Mouse (Mus musculus): Measurements from ENCODE around the gene Susd1.

The Susd1 gene

DNA sequence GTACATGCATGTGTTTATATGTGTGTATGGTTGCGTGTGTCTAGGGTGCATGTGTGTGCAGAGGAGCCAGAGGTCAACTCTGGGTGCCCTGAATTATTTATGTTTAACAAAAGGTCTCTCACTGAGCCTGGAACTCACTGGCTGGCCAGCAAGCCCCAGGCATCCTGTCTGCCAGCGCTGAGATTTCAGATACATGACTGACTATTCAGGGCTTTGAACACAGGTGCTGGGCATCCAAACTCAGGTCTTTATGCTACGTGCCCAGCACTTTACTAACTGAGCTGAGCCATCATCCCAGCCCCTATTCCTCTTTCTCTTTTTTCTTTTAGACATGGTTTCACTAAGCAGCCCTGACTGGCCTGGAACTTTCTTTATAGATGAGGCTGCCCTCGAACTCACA, 59.8 kb downstream of the Susd1 start:
- no peak for DNase-seq

DNA sequence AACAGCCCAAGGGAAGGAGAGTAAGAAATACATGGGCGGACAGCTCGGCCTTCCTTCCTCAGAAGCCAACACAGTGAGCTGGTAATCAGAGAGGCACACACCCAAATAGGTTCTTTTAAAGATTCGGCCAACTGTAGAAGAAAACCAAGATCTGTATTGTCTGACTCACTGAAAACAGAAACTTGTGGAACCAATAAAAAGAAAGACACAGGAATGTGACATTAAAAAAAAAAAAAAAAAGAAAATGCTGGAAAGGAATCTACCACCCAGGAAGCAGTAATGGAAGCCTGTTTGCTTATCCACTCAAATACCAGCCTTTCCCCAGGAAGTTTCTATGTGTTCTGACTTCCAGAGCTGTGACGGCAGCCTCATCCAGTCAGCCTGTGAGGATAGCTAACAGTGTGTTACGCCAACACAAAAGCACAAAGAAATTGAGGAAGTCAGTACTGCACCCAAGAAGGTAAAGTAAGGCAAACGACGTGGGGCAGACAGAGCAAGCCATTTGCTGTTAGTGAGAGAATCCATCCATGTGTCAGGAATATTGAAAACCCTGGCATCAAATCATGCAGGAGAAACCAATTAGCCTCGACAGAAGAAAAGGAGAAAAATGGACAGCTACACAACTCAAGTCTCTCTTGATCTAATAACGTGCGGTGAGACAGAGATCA, 64.0 kb downstream of the Susd1 start:
- no peak for DNase-seq

DNA sequence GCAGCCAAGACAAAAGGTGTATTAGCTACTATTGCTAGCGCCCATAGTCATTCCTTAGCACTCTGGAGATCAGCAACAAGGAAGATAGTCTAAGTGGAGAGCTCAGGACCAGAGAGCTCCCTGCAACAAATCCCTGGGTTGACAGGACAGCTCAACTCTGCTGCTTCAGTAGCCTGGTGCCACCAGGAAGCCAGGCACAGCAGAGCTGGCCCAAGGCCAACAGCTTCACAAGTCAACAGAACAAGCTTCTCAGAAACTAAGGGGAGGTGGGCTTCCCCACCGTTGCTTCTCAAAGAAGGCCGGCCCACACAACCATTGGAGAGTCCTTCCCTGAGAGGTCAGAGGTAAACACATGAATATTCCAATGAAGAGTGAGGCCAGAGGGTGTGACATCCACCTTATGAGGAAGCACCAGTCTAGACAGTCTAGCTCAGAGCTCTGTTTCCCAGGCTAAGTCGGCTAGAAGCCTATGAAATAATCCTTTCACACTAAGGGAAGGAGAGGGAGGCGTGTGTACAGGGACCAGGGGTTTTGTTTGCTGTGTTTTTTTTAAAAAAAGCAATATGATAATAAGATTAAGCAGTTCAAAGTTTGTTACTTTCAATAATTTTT, 65.8 kb downstream of the Susd1 start:
- DNase-seq: no peak

DNA sequence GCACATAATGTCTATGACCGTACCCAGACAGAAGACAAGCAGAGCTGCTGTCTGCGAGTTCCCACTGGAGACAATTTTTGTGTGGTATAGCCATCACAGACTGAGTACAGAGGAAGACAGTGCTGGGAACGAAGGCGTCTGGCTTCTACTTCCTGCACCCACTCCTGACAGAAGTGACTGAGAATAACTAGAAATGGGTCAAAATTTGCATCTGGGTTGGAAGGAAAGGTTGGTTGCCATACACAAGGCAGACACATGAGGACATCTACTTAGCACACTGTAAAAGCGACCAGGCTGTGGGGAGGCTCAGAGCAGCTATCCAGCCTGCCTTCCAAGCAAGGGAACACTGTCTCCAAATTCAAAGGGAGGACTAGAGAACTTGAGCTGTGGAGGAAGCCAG, 66.5 kb downstream of the Susd1 start:
- no peak for DNase-seq

DNA sequence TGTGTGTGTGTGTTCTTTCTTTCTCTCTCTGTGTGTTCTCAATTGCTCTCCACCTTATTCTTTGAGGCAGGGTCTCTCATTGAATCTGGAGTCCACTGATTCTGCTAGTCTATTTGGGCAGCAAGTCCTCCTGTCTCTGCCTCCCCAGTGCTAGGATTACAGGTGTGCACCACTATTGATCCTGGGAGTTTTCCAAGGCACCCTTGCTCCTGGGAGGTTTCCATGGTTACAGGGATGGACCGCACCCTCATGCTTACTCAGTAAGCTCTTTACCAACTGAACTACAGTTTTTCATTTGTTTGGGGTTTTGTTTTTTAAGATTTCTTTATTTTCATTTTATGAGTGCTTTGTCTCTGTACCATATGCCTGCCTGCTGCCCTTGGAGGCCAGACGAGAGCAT, 68.5 kb downstream of the Susd1 start:
- DNase-seq: no peak

DNA sequence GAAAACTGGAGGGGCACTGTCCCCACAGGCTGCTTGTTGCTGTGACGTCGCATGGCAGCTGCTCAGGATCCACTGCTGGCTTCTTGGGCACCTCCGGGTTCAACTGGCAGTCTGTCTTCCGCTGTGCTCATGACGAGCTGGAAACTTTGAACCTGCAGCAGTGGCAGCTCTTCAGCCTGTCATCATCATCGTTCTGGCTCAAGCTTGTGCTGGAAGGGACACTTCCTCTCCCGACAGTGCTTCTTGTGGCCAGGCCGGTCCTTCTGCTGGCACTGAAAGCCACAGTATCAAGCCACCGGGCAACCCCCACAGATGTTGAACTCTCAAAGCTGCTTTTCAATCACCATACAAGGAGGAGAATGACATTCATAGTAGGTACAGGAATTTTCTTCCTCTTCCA, 70.3 kb downstream of the Susd1 start:
- no peak for DNase-seq

DNA sequence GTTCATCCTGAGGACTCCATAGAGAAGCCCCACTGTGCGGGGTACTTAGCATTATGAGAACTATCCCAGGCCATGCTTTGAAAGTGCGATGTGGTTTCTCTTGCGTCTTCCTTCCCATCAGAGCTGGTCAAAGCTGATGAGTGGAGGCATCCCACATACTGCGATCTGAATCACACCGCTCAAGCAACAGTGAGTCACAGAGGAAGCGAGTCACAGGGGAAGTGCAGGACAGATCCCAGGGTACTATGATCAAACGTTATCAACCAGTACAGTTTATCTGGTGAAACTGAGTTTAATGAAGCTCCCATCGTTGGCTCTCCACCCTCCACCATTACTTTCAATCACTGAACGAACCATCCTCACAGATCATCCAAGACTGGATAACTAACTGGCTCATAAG, 72.2 kb downstream of the Susd1 start:
- no peak for DNase-seq

DNA sequence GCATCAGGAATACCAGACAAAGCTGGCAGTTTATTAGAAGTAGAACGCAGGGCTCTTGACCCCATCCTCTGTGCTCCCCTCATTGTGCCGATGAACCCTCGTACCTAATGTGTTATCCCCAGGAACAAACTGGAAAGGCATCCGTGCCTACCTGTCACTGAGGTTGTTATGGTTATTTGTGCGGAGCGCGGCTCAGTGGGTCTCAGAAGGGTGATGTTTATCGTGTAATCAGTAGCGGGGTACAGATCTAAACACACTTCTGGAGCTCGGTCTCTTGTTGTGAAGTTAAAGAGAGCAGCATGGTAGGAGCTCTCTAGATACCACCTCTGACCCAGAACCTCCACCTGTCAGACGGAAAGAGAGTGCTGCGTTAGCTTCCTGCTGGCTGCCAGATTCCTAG, 72.9 kb downstream of the Susd1 start:
- DNase-seq: no peak

DNA sequence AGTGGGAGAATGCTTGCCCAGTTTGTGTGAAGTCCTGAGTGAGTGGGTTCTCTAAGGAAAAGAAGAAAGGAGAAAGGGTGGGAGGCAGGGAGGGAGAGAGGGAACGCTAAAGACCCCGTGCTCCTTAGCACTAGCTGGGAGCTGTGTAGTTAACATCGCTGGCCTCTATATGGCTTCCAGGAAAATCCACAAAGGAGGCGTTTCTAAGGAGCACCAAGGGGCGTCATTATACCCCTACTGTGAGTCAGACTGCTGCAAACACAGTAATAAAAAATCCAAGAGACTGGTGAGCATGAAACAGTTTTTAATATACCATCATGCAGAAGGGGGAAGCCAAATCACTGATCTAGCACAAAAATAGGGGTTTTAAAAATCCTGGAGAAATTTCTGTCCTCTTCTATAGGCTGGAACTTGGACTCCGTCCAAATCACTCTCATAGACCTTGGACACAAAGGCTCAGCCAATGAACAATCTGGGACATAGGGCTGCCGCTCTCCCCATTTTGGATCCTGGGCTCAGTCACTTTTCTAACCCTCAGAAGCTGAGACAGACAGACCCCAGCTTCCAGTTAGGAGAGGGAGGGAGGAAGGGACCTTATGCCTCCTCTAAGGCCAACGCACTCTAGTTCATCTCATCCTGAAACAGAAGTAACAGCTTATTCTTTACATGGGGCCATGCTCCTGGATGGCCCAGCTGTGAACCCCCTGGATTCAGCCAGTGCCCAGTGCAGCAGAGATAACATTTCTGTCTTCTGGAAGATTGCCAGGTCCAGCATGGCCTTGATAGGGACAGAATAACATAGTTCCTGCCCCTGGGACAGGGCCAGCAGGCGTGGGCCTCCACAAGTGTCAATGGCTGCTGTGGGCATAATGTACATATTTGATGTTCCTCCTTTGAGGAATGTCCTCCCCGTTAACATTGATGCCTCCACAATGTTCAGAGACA, 73.9 kb downstream of the Susd1 start:
- DNase-seq: no peak

DNA sequence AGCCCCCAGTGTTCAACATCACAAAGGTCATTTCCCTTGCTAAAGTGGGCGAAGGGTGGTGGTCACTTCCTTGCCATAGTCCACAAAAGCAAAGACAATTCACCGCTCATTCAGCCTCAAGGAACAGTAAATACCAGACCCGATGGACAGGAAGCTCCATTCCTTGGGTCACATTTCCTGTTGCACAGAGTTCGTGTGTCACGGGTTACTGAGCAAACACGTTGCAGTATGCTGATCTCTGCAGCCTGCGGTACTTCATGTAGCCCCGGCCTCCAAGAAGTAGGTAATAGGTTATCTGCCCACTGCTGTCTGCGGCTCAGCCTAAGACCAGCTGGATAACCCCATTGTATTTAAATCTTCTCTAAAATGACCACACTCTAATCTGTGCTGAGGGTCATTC, 75.4 kb downstream of the Susd1 start:
- no peak for DNase-seq

DNA sequence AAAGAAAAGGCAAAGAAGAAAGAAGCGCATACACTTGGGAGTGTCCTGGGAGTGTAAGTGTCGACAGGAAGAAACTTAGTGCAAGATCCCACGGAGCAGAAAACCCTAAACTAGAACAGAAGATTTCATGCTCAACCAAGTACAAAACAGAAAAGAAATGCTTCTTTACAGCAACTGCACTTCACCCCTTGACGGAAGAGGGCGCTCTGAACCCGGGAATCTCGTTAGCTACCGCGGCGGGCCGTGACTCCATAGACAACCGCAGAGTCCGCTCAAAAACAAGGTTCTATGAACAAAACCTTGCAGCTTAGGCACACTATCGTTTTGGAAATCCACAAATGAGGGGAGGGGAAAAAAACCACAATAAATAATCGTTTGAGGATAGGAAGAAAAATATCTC, 77.7 kb downstream of the Susd1 start:
- DNase-seq: peak; percentile 57

DNA sequence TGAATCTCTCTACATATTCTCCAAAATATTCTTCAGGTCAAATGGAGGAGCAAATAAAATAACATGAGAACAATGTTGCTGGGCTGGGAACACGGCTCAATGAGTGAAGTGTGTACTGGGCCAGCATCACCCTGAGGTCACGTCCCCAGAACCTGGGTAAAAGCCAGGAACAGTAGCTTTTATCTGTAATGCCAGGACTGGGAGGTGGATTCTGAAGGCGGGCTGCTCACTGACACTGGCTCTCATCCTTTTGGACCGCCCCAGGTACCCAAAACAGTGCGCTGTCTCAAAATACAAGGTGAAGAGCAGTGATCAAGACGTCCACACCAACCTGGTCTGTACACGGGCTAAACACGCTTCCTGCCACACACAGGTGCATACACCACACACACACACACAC, 78.5 kb downstream of the Susd1 start:
- DNase-seq: no peak

DNA sequence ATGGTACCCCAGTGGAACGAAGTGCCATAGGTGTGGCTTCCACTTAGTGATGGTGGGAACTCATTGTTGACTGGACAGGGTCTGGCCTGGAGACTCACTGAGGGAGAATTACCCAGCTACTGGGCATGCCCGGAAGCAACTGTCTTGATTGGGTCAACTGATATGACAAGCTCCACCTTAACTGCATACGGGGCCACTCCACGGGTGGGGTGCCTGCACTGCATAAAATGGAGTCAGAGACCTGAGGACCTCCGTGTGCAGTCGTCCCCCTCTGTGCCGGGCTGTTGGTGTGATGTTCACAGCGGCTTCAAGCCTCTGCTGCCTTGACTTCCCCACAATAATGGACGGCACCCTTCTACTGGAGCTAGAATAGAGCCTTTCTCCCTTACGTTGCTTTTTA, 79.5 kb downstream of the Susd1 start:
- DNase-seq: no peak

DNA sequence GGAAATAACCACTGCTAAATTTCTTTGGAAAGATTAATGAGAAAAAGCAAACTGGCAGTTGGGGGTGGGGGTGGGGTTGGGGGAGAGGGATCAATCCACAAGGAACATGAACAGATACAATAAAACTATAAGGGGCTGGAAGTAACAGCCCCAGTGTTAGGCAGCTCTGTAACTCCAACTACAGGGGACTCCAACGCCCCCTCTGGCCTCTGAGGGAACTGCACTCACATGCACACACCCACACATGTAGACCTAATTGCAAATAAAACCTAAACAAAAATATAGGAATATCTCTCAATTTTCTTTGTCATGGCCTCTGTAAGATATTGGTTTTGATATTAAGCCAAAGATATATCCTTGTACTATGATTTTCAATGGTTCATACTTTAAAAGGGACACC, 83.0 kb downstream of the Susd1 start:
- no peak for DNase-seq

DNA sequence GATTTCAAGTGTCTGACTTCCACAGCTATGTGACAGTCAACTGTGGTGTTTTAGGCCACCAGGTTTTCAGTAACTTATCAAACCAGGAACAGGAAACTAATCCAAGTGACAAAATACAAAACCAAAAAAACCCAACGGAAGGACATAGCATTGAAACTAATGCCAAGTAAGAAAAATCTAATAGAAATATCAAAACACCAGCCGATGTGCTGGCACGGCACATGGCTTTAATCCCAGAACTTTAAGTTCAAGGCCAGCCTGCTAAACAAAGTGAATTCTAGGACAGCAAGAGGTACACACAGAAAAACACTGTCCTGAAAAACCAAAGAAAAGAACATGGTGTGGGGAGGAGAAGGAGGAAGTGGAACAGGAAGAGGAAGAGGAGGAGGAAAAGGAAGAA, 83.8 kb downstream of the Susd1 start:
- no peak for DNase-seq

DNA sequence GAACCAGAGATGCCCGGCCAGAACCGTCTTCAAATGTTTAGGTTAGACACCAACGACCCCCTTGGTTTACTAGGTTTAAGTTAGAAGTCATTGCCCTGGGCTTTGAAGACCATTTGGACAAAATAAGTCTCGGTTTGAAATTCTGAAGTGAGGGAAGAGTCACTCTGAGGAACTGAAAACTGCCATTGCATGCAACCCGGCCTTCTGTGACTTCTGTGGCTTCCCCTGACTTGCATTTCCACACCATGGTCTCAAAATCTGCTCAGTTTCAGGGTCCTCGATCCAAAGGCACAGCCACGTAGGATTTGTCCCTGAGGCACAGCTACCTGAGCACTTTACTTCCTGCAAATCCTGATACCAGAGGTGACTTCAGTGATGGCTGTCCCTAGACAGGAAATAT, 86.5 kb downstream of the Susd1 start:
- DNase-seq: no peak

DNA sequence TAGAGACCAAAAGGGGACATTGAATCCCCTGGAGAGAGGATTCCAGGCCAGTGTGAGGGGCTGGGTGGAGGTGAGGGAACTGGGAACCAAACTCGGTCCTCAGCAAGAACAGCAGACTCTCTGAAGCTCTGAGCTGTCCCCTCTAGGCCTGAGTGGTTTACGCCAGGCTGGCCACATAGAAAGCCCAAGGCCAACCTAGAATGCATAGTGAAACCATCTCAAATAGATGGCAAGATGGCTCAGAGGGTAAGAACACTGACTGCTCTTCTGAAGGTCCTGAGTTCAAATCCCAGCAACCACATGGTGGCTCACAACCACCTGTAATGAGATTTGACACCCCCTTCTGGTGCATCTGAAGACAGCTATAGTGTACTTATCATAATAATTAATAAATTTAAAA, 88.1 kb downstream of the Susd1 start:
- no peak for DNase-seq

DNA sequence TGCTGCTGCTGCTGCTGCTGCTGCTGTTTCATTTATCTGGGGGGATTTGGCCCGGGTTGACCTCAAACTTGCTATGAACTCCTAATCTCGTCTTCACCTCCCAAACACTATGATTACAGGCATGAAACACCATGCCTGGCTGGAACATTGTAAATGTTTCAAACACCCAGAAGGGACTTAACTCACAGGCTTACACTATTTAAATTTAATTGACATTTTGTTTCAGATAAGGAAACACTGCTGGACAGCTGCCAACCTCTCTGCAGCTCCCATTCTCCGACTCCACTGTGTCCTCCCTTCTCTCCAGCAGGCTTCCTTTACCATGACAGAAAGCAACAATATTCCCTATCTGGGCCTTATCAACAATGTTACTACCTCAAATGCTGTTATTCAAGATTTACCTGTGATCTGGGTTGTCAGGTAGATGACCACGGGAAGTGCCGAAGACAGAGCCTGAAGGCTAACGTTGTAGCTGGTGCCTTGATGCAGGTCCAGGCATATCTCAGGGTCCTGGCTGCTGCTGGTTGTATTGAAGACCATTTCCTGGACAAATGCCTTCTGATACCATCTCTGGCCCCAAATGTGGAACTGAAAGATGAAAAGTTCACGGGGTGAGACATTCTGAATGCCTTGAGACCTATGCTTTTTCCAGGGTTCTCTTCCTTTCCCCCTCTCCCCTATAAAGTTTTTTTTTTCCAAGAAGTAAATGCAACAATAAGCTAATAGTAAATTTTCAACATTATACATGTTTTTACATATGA, 88.8 kb downstream of the Susd1 start:
- no peak for DNase-seq

DNA sequence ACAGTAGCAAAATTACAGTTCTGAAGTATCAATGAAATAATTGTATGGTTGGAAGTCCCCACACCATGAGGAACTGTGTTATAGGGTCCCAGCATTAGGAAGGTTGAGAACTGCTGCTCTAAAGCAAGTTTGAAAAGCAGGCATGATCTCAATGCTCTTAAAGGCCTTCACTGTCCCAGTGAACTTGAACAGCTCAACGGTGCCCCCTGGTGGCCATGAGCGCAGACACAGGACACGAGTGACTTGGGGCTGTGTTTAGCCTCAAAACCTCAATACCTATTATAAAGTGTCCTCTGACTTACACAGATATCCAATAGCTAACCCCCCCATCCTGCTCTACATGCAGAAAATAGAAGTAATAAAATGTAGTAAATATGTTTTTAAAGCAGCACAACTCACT, 97.7 kb downstream of the Susd1 start:
- DNase-seq: peak; percentile 63

DNA sequence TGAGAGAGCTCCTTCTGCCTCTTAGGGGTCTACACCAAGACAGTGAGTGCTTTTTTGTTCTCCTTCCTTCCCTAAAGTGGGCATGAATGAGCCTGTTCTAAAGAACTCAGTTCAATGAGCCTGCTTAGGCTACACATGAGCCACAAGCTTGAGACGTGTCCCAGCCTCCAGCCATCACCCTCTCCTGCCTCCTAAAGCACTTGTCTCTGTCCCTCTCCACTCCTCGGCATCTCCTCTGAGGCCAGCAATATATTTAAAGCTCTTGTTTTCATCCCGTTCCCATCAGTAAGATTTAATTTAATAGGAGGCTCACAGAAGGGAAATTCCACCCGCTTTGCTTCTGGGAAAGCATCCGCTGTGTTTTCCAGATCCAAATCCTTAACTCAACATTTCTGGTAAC, 98.4 kb downstream of the Susd1 start:
- no peak for DNase-seq

DNA sequence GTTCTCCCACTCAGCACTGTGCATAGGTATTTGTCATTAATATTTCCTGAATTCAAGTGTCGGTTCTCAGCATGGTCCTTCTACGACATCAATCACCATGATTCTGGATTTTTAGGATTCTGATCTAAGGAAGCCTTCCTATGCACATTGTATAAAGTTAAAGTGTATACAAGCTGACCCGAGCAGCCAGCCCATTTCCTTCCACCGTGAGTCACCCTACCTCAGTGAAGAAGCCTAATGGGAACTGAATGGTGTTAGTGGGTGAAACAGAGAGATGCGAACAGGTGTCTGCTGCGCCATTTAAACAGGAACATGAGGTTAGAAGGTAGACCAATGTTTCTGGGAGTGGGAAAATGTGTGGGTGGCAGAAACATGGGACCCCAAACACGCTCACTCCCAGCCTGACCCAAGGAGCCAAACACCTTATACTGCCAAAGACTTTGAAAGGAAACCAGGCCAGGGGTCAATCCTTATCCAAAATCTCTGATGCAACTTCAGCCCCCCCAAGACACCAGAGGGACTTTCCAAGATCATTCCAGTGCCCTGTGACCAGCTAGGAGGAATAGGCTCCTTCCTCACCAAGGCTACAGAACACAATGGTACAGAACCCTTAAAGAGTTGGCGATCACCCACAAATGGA, 99.4 kb downstream of the Susd1 start:
- DNase-seq: no peak

DNA sequence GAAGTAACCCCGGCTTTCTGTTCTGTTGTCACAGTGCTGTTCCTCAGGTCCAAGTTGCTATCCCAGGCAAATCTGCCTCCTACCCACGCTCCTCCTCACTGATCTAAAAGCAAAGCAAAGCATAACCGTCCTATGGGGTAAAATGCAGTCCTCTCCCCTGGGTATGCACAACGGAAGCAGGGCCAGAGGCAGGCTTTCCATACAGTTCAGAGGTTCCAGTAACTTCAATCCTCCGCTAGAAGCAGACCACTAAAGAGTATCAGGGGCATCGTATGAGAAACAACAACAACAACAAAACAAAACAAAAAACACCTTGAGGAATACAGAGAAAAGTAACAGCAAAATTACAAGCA, 100.9 kb downstream of the Susd1 start:
- DNase-seq: no peak

Data from cerebellum, adult 11 months (tissue).